Mouse (Mus musculus): ENCODE measurements around the gene Pgpep1. TPM values are rescaled to one million over a fixed set of nuclear protein-coding genes. Genes with fewer than 3 reads are reported as not detected.

The Pgpep1 gene
- polyA plus RNA-seq, 1 experiment: 129 TPM

GRCm38 (mm10) chr8:70655469-70655868 lies 4.7 kb downstream of the Pgpep1 start:
- TF ChIP-seq CTCF (IDR thresholded peaks at IDR 0.05; ENCODE audit: extremely low read depth, insufficient read length, insufficient replicate concordance, low read depth, low read length): no peak
- no peak overlapping the region for H3K4me3 ChIP-seq (ENCODE audit: low read depth, low read length)
- H3K36me3 ChIP-seq (ENCODE audit: control insufficient read depth, insufficient read depth, low read length): peaks cover 39% of the 10 kb centered on the region
- WGBS: 66% methylated on average over 2 of the region's 2 CpGs
- peaks cover 14% of the 10 kb centered on the region for H3K4me1 ChIP-seq (ENCODE audit: control insufficient read depth, insufficient read depth, insufficient read length, low read length)
- H3K27ac ChIP-seq (ENCODE audit: insufficient read depth, low read depth, low read length): no peak overlapping the region
- no peaks in the 10 kb centered on the region for H3K27me3 ChIP-seq (ENCODE audit: control insufficient read depth, insufficient read depth, low read length)

GRCm38 (mm10) chr8:70654121-70654520 lies 6.1 kb downstream of the Pgpep1 start:
- WGBS: 19% methylated on average over 1 of the region's 1 CpGs
- no peak overlapping the region for H3K27ac ChIP-seq (ENCODE audit: insufficient read depth, low read depth, low read length)
- TF ChIP-seq CTCF (IDR thresholded peaks at IDR 0.05; ENCODE audit: extremely low read depth, insufficient read length, insufficient replicate concordance, low read depth, low read length): no peak
- no peak for TF ChIP-seq POLR2A (IDR thresholded peaks at IDR 0.05; ENCODE audit: low read depth, low read length)

GRCm38 (mm10) chr8:70653226-70653625 lies 7.0 kb downstream of the Pgpep1 start:
- WGBS: 15% methylated on average over 2 of the region's 2 CpGs
- peaks cover 49% of the 10 kb centered on the region for H3K36me3 ChIP-seq (ENCODE audit: control insufficient read depth, insufficient read depth, low read length)
- H3K4me1 ChIP-seq (ENCODE audit: control insufficient read depth, insufficient read depth, insufficient read length, low read length): peaks cover 26% of the 10 kb centered on the region
- peak; percentile 89; the same call in 1 of the 2 replicates for TF ChIP-seq CTCF (IDR thresholded peaks at IDR 0.05; ENCODE audit: extremely low read depth, insufficient read length, insufficient replicate concordance, low read depth, low read length)
- TF ChIP-seq POLR2A (IDR thresholded peaks at IDR 0.05; ENCODE audit: low read depth, low read length): no peak
- H3K27me3 ChIP-seq (ENCODE audit: control insufficient read depth, insufficient read depth, low read length): no peaks in the 10 kb centered on the region
- H3K4me3 ChIP-seq (ENCODE audit: low read depth, low read length): no peak overlapping the region
- H3K27ac ChIP-seq (ENCODE audit: insufficient read depth, low read depth, low read length): peak overlapping the region; percentile 23; the same call in 1 of the 2 replicates

More at GRCm38 (mm10) chr8:70654121-70654520, 6.1 kb downstream of the Pgpep1 start:
- Histone ChIP-seq H3K4me1 (ENCODE audit: control insufficient read depth, insufficient read depth, insufficient read length, low read length) (peaks cover 20% of the 10 kb centered on the region), H3K4me3 (ENCODE audit: low read depth, low read length) (no peak overlapping the region), H3K36me3 (ENCODE audit: control insufficient read depth, insufficient read depth, low read length) (peaks cover 47% of the 10 kb centered on the region), H3K27me3 (ENCODE audit: control insufficient read depth, insufficient read depth, low read length) (no peaks in the 10 kb centered on the region)

- TF ChIP-seq POLR2A (IDR thresholded peaks at IDR 0.05; ENCODE audit: low read depth, low read length) (no peak), CTCF (IDR thresholded peaks at IDR 0.05; ENCODE audit: extremely low read depth, insufficient read length, insufficient replicate concordance, low read depth, low read length) (no peak)
- no peak overlapping the region for H3K4me3 ChIP-seq (ENCODE audit: low read depth, low read length)
- no peaks in the 10 kb centered on the region for H3K27me3 ChIP-seq (ENCODE audit: control insufficient read depth, insufficient read depth, low read length)
- H3K27ac ChIP-seq (ENCODE audit: insufficient read depth, low read depth, low read length): no peak overlapping the region
- peaks cover 36% of the 10 kb centered on the region for H3K4me1 ChIP-seq (ENCODE audit: control insufficient read depth, insufficient read depth, insufficient read length, low read length)
- peaks cover 36% of the 10 kb centered on the region for H3K36me3 ChIP-seq (ENCODE audit: control insufficient read depth, insufficient read depth, low read length)
- 89% methylated on average over 17 of the region's 17 CpGs for WGBS
Observed at GRCm38 (mm10) chr8:70650351-70650750, 9.8 kb downstream of the Pgpep1 start.

GRCm38 (mm10) chr8:70649324-70649723 lies 10.9 kb downstream of the Pgpep1 start:
- TF ChIP-seq POLR2A (IDR thresholded peaks at IDR 0.05; ENCODE audit: low read depth, low read length): no peak
- no peak for TF ChIP-seq CTCF (IDR thresholded peaks at IDR 0.05; ENCODE audit: extremely low read depth, insufficient read length, insufficient replicate concordance, low read depth, low read length)
- Histone ChIP-seq H3K4me3 (ENCODE audit: low read depth, low read length) (no peak overlapping the region), H3K4me1 (ENCODE audit: control insufficient read depth, insufficient read depth, insufficient read length, low read length) (peaks cover 36% of the 10 kb centered on the region), H3K27me3 (ENCODE audit: control insufficient read depth, insufficient read depth, low read length) (no peaks in the 10 kb centered on the region), H3K27ac (ENCODE audit: insufficient read depth, low read depth, low read length) (peak overlapping the region; percentile 71), H3K36me3 (ENCODE audit: control insufficient read depth, insufficient read depth, low read length) (peaks cover 30% of the 10 kb centered on the region)
- WGBS: 11% methylated on average over 4 of the region's 4 CpGs

GRCm38 (mm10) chr8:70648921-70649320 lies 11.3 kb downstream of the Pgpep1 start:
- no peak overlapping the region for H3K4me3 ChIP-seq (ENCODE audit: low read depth, low read length)
- TF ChIP-seq CTCF (IDR thresholded peaks at IDR 0.05; ENCODE audit: extremely low read depth, insufficient read length, insufficient replicate concordance, low read depth, low read length): no peak
- TF ChIP-seq POLR2A (IDR thresholded peaks at IDR 0.05; ENCODE audit: low read depth, low read length): no peak
- peaks cover 36% of the 10 kb centered on the region for H3K4me1 ChIP-seq (ENCODE audit: control insufficient read depth, insufficient read depth, insufficient read length, low read length)
- peaks cover 30% of the 10 kb centered on the region for H3K36me3 ChIP-seq (ENCODE audit: control insufficient read depth, insufficient read depth, low read length)
- 44% methylated on average over 3 of the region's 3 CpGs for WGBS
- H3K27me3 ChIP-seq (ENCODE audit: control insufficient read depth, insufficient read depth, low read length): no peaks in the 10 kb centered on the region
- peak overlapping the region; percentile 43 for H3K27ac ChIP-seq (ENCODE audit: insufficient read depth, low read depth, low read length)

- H3K36me3 ChIP-seq (ENCODE audit: control insufficient read depth, insufficient read depth, low read length): peaks cover 30% of the 10 kb centered on the region
- no peak overlapping the region for H3K27ac ChIP-seq (ENCODE audit: insufficient read depth, low read depth, low read length)
- H3K4me3 ChIP-seq (ENCODE audit: low read depth, low read length): no peak overlapping the region
- WGBS: 8% methylated on average over 1 of the region's 1 CpGs
- no peaks in the 10 kb centered on the region for H3K27me3 ChIP-seq (ENCODE audit: control insufficient read depth, insufficient read depth, low read length)
- no peak for TF ChIP-seq CTCF (IDR thresholded peaks at IDR 0.05; ENCODE audit: extremely low read depth, insufficient read length, insufficient replicate concordance, low read depth, low read length)
- TF ChIP-seq POLR2A (IDR thresholded peaks at IDR 0.05; ENCODE audit: low read depth, low read length): no peak
- peaks cover 36% of the 10 kb centered on the region for H3K4me1 ChIP-seq (ENCODE audit: control insufficient read depth, insufficient read depth, insufficient read length, low read length)
Observed at GRCm38 (mm10) chr8:70648164-70648442, 12.1 kb downstream of the Pgpep1 start.
